Mouse (Mus musculus) neural tube, embryonic 14.5 days (tissue): ENCODE data around the gene Nudt6. TPM values are rescaled to one million over a fixed set of nuclear protein-coding genes. Genes with fewer than 3 reads are reported as not detected.

ENCODE experiments used
- polyA plus RNA-seq: library from polyadenylated mRNA; unstranded; fragments of >200 nt; fragmentation: Nextera tagmentation; extraction: Ambion mirVana; gene quantifications from 2 replicates; pipeline ENCODE4 v1.2.1, GENCODE M21; 2014

Gene Nudt6
- polyA plus RNA-seq, 1 experiment from 2014 or later: 8.6 TPM

Other genes with a start within 250 kb of the Nudt6 start
- not detected in 2 replicates for gene Il21, start 187.6 kb downstream of the Nudt6 start, polyA plus RNA-seq
- 4.7 and 5.7 TPM in 2 replicates for gene Bbs12, start 107.7 kb downstream of the Nudt6 start, polyA plus RNA-seq
- 0.98 and 2.6 TPM in 2 replicates for gene Cetn4, start 107.5 kb downstream of the Nudt6 start, polyA plus RNA-seq
- 0.74 and 1.8 TPM in 2 replicates for gene Fgf2, start 71.9 kb downstream of the Nudt6 start, polyA plus RNA-seq
- gene Spata5, start 315 bp downstream of the Nudt6 start, polyA plus RNA-seq: 30.8 and 32.4 TPM in 2 replicates
- gene Spry1, start 219.7 kb upstream of the Nudt6 start, polyA plus RNA-seq: 5.0 and 5.1 TPM in 2 replicates